Mouse (Mus musculus) megakaryocyte-erythroid progenitor cell, adult 5-6 weeks (primary cell): ENCODE data around the gene Snrpa1. TPM values are rescaled to one million over a fixed set of nuclear protein-coding genes. Genes with fewer than 3 reads are reported as not detected.

Experiments
- ATAC-seq: replicated peaks from 2 replicates; pipeline ENCODE4 v1.8.0; 2016; ENCODE audit warnings: mild to moderate bottlenecking, inconsistent platforms; ENCODE audit not compliant: severe bottlenecking, poor library complexity, low FRiP score, low TSS enrichment
- total RNA-seq, 2 experiments: library from RNA; stranded (forward) in 1 of 2; stranded (reverse) in 1 of 2; fragments of 200-1000, 215-1000 nt in 1 of 2; fragments of >200 nt in 1 of 2; fragmentation: Nextera tagmentation in 1 of 2; gene quantifications; 2 replicates each; pipeline ENCODE4 v1.2.3; 2014 to 2017

Gene Snrpa1
- total RNA-seq, 2 experiments from 2014 or later = 167 to 194 TPM

GRCm38 (mm10) chr7:66061057-66061456 is 2.3 kb downstream of the Snrpa1 start:
- ATAC-seq = 0 out of 2 replicates have a peak, but pooled peaks have one; percentile 18

GRCm38 (mm10) chr7:66076411-66076810 is 17.6 kb downstream of the Snrpa1 start:
- ATAC-seq = no peak

GRCm38 (mm10) chr7:66079364-66080230 is 20.8 kb downstream of the Snrpa1 start, which contains the start of gene Selenos:
Gene Selenos, plus strand, starts transcription at chr7:66079649.
- peak; percentile 98 for ATAC-seq

GRCm38 (mm10) chr7:66080231-66080613 is 21.4 kb downstream of the Snrpa1 start:
- ATAC-seq = 0 out of 2 replicates have a peak, but pooled peaks have one; percentile 45

- ATAC-seq = no peak
Observed at GRCm38 (mm10) chr7:66083757-66084156, 25.0 kb downstream of the Snrpa1 start.

GRCm38 (mm10) chr7:66084546-66084945 is 25.7 kb downstream of the Snrpa1 start:
- ATAC-seq = no peak

- no peak for ATAC-seq
Observed at GRCm38 (mm10) chr7:66087652-66088051, 28.8 kb downstream of the Snrpa1 start.

GRCm38 (mm10) chr7:66088077-66088476 is 29.3 kb downstream of the Snrpa1 start:
- no peak for ATAC-seq

GRCm38 (mm10) chr7:66090676-66091190 is 31.9 kb downstream of the Snrpa1 start:
- no peak for ATAC-seq

- ATAC-seq = no peak
Observed at GRCm38 (mm10) chr7:66091553-66091952, 32.8 kb downstream of the Snrpa1 start.

- no peak for ATAC-seq
Observed at GRCm38 (mm10) chr7:66092656-66093055, 33.9 kb downstream of the Snrpa1 start.

GRCm38 (mm10) chr7:66094141-66094540 is 35.3 kb downstream of the Snrpa1 start:
- ATAC-seq = no peak

- no peak for ATAC-seq
Observed at GRCm38 (mm10) chr7:66098803-66099202, 40.0 kb downstream of the Snrpa1 start.

GRCm38 (mm10) chr7:66101866-66102265 is 43.1 kb downstream of the Snrpa1 start:
- ATAC-seq = no peak

GRCm38 (mm10) chr7:66104531-66104930 is 45.7 kb downstream of the Snrpa1 start:
- ATAC-seq = no peak

GRCm38 (mm10) chr7:66105771-66106170 is 47.0 kb downstream of the Snrpa1 start:
- no peak for ATAC-seq

- no peak for ATAC-seq
Observed at GRCm38 (mm10) chr7:66106581-66107056, 47.8 kb downstream of the Snrpa1 start.

- no peak for ATAC-seq
Observed at GRCm38 (mm10) chr7:66107206-66107605, 48.4 kb downstream of the Snrpa1 start.

- no peak for ATAC-seq
Observed at GRCm38 (mm10) chr7:66107930-66108329, 49.1 kb downstream of the Snrpa1 start.

- ATAC-seq = peak; percentile 39
Observed at GRCm38 (mm10) chr7:66108961-66109854, 50.4 kb downstream of the Snrpa1 start, which contains the start of gene Chsy1. Gene Chsy1, plus strand, starts transcription at chr7:66109515.
